Mouse (Mus musculus): ENCODE measurements around the gene Mpdz.

Mpdz gene

GRCm38 (mm10) chr4:81392869-81393268, 49.7 kb downstream of the Mpdz start:
- DNase-seq (ENCODE audit: low read depth in 2 of 2, low spot score in 2 of 2) = no peak

DNA sequence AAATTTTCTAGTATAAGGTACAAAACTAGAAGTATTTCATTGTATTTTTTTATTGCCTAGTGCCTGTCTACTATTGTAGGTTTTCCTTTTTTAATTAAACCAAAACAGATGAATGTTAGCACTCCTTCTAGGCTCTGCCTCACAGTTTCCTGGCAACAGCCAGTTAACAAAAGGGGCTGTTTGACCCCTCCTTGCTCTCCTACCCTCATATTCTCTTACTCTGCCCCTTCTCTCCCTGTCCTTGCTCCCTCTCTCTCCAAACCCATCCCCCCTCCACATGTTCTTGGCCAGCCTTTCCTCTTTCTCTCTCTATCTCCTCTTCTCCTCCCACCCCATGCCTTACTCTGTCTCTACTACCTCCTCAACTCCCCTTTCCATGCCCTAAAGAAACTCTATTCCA, 53.4 kb downstream of the Mpdz start:
- DNase-seq (ENCODE audit: low read depth in 2 of 2, low spot score in 2 of 2) = no peak

DNA sequence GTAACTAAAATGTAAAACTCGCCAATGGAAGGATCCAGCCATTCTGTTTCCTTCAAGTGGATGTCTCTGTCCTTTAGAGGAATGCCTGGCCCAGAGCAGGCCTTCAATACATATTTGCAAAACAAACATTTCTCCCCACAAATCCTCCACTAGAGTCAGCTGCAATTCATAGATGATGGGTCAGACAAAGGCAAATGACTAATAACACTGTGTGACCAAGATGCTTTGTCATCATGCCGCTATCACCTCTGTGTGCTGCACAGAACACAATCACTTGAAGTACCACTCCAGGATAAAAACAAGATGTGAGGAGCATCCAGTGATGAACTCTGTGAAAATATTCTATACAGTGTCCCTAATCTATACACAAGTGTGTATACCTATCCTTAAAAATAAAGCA, 55.0 kb downstream of the Mpdz start:
- no peak for DNase-seq (ENCODE audit: low read depth in 2 of 2, low spot score in 2 of 2)

- DNase-seq (ENCODE audit: low read depth in 2 of 2, low spot score in 2 of 2) = no peak
Observed at GRCm38 (mm10) chr4:81372355-81372754, 70.3 kb downstream of the Mpdz start.

DNA sequence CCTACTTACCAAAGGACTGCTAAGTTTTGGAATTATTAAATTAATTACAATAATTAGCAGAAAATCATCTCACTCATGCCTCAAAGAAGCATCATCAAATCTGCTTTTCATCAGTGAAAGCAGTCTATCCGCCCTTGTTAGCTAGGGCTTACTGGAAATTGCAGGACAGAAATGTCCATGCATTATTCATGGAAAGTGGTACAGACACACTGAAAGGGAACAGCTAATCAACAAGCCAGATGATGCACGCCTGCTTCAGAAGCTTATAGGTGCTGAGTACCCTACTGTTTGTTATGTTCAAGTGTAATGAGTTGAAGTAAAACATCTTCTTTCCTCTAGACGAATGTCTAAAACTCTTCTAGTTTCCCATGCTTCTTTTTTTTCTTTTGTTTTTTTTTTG, 91.2 kb downstream of the Mpdz start:
- DNase-seq (ENCODE audit: low read depth in 2 of 2, low spot score in 2 of 2) = no peak

GRCm38 (mm10) chr4:81348646-81349045, 94.0 kb downstream of the Mpdz start:
- no peak for DNase-seq (ENCODE audit: low read depth in 2 of 2, low spot score in 2 of 2)

DNA sequence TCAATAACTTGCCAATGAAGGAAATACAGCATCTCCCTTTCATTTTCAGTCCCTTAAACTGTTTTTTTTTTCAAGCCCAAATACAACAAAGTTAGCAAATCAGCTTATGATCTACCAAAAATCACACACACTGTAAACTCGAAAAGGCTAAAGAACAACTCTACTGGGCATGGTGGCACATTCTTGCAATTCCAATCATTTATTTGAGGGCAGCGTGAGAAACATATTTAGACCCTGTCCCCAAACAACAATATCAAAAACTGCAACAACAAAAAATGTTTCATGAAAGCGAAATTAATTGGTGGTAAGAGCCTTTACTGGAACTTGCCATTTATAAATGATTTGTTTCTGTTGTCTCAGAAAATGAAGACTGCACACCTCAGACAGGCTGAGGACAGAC, 97.5 kb downstream of the Mpdz start:
- no peak for DNase-seq (ENCODE audit: low read depth in 2 of 2, low spot score in 2 of 2)

DNA sequence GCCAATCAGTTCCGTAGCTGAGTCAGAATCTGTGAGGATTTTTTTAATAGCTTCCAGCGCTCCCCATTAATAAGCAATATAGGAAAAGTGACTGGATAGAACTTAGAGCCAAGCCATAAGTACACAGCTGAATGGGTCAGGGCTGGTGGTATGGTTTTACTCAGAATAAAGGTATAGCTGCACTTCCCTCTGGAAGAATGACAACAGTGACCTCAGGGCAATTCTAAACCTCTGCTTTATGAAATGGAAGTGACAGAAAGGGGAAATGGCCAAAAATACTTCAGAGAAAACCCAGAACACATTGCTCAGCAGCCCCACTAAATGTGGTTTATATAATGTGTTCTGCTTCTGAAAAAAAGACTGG, 109.0 kb downstream of the Mpdz start:
- DNase-seq (ENCODE audit: low read depth in 2 of 2, low spot score in 2 of 2) = no peak

GRCm38 (mm10) chr4:81332901-81333627, 109.6 kb downstream of the Mpdz start:
- DNase-seq (ENCODE audit: low read depth in 2 of 2, low spot score in 2 of 2) = no peak

DNA sequence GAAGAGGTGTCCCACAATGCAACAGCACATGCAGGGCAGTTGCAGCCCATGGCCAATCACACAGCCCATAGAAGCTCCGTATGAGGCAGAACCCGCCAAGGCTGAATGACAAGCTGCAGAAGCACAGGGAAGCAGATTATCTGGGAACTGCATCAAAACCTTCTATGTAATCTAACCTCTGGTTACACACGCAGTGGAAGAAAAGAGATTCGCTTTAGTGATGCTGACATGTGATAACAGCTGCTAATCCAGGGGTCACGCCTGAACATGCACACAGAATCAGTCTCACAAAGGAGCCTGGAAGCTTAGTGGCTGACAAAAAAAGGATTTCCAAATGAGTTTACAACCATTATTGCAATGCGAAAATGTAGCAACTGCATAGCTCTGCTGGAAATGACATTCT, 110.2 kb downstream of the Mpdz start:
- DNase-seq (ENCODE audit: low read depth in 2 of 2, low spot score in 2 of 2) = no peak

DNA sequence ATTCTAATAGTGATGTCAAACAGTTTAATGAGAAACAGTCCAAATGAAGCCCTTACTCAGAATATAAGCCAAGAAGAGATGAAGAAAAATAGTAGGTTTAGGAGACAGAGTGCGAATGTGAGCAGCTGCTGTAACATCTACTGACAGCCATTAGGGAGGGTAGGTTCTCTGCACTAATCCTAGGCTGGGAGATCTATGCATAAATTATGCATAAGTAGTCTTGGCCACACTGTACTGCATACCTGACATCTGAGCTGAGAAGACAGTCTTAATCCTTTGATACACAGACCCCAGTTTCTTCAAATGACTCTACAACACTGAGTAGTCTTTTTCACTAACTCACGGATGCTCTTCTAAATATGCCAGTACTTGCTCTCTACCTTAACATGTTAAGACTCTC, 114.9 kb downstream of the Mpdz start:
- DNase-seq (ENCODE audit: low read depth in 2 of 2, low spot score in 2 of 2) = no peak

- DNase-seq (ENCODE audit: low read depth in 2 of 2, low spot score in 2 of 2) = no peak
Observed at GRCm38 (mm10) chr4:81323853-81324252, 118.8 kb downstream of the Mpdz start.

- no peak for DNase-seq (ENCODE audit: low read depth in 2 of 2, low spot score in 2 of 2)
Observed at GRCm38 (mm10) chr4:81322232-81322631, 120.4 kb downstream of the Mpdz start.

GRCm38 (mm10) chr4:81314618-81315017, 128.0 kb downstream of the Mpdz start:
- no peak for DNase-seq (ENCODE audit: low read depth in 2 of 2, low spot score in 2 of 2)

DNA sequence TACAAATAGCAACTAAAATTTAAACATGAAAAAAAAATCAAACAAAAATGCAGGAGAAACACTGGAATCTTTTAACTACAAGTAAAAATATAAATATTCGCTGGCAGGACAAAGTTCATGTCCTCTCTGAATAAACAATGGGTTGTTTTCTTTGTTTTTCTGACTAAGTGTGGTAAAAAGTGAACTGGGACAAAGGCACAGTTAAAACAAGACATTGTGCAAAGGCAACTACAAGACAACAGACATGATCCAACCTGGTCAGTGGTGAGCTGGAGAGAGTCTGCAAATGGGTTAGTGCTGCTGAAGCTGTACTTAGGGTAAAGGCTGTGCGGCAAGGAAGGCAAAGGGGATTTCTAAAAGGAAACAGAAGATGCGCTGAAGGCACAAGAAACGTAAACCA, 129.4 kb downstream of the Mpdz start:
- DNase-seq (ENCODE audit: low read depth in 2 of 2, low spot score in 2 of 2) = no peak

DNA sequence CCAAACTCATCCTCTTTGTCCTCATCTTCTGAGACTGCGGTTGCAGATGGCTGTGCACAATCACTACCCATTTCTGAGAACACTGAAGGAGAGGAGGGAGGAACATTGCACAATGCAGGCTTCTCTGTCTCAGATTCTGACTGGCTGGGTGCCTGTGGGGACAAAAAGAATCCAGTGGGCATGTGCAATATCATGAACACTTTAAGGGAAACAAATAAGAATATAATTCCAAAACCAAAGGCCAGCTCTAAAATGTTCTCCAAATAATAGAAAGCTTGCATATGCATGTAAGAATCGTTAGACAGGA, 132.5 kb downstream of the Mpdz start:
- no peak for DNase-seq (ENCODE audit: low read depth in 2 of 2, low spot score in 2 of 2)

DNA sequence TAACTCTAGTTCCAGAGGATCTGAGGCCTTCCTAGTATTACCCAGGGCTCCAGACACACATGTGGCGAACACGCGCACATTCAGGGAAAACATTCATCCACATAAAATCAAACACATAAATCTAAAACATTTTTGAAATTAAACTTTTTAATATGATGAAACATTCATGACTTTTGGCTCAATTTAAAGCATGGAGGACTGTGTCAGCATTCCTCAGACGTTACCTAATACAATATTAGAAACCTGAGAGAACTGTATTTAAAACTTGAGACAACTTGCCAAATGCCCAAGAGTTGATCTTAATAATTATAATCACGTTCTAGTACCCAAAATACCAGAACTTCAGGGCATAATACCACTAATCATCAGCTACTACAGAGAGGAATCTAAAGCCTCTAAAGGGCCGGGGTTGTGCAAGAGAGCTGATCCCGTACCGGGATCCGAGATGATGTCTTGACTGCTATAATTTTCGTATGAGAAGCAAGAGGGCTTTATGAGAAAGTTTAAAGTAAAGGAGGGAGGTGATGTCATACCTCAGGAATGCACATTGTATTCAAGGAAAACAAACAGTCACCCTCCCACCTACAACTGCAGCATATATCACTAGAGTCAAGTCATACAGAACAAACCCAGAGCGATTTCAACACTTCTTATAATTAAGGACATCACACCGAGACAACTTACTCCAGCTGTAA, 133.0 kb downstream of the Mpdz start:
- DNase-seq (ENCODE audit: low read depth in 2 of 2, low spot score in 2 of 2) = no peak

GRCm38 (mm10) chr4:81307596-81308265, 134.9 kb downstream of the Mpdz start:
- DNase-seq (ENCODE audit: low read depth in 2 of 2, low spot score in 2 of 2) = no peak

DNA sequence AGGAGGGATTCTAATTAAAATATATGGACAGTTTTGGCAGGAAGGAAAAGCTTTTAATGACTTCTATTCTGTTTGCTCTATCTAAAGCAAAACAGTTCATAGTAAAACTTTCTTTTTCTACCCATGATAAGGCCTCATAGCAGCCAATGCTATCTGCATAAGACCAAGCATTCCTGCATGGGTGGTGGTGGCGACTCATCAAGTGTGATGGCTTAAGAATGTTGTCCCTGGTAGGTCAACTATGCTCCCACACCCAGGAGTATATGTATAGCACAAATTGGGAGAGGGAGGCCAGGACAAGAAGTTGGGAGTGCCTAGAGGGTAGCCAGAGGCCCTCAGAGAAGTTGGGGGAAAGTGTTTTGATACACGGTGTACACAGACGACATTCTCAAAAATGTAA, 140.6 kb downstream of the Mpdz start:
- no peak for DNase-seq (ENCODE audit: low read depth in 2 of 2, low spot score in 2 of 2)

DNA sequence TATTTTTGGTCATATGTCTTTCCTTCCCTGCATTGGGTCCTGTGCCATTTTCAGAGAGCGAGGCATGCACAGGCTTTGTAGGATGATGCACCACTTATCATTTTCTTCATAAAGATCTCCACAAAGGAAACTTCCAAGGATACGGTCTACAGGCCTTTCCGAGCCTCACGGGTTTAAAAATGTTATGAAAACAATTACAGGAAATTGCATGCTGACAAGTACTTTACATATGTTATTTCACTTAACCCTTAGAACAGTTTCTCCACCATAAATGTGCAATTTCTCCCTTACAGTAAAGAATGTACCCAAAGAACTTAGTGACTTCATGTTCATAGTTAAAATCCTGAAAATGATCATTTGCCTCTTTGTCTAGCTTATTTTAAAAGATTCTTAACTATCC, 144.2 kb downstream of the Mpdz start:
- no peak for DNase-seq (ENCODE audit: low read depth in 2 of 2, low spot score in 2 of 2)

DNA sequence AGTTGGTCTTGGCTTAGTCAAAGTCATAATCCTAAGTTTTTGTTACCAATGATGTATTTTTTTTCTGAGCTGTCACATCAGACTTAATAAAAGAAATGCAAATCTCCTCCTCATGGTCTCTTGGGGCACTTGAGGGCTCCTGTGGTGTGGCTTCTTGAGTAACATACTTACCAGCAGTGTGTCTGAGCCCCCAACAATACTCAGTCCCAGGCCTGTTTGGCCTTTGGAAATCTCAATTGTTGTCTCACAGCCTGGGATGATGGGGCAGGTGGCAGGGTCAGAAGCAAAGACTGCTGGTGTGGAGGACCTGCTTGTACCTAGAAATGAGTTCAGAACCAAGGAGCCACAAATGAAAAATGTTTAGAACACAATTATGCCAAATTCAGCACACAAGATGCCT, 149.3 kb downstream of the Mpdz start:
- no peak for DNase-seq (ENCODE audit: low read depth in 2 of 2, low spot score in 2 of 2)

- no peak for DNase-seq (ENCODE audit: low read depth in 2 of 2, low spot score in 2 of 2)
Observed at GRCm38 (mm10) chr4:81285564-81285963, 157.1 kb downstream of the Mpdz start.

GRCm38 (mm10) chr4:81283611-81284010, 159.0 kb downstream of the Mpdz start:
- DNase-seq (ENCODE audit: low read depth in 2 of 2, low spot score in 2 of 2) = no peak
